Mouse (Mus musculus): ENCODE data around the gene Dhfr. TPM values are rescaled to one million over a fixed set of nuclear protein-coding genes. Genes with fewer than 3 reads are reported as not detected.
"Not testable (repeated sequence)": the region's sequence is repeated elsewhere in the genome, so short reads cannot be mapped to it uniquely, and the experiment has no call there.

Dhfr gene
- polyA plus RNA-seq, 1 experiment from 2014 or later: 24.6 TPM

- Histone ChIP-seq H3K27me3 (ENCODE audit: control insufficient read depth, insufficient read depth, low read length) (no peaks in the 10 kb centered on the region), H3K27ac (ENCODE audit: low read depth, low read length) (no peak overlapping the region), H3K36me3 (ENCODE audit: control insufficient read depth, insufficient read depth, low read length) (peaks cover 17% of the 10 kb centered on the region), H3K4me2 (replicated peaks; ENCODE audit: low read depth, low read length) (no peak overlapping the region), H3K9ac (ENCODE audit: low read depth, low read length) (no peak overlapping the region), H3K4me3 (ENCODE audit: low read length) (no peak overlapping the region), H3K9me3 (ENCODE audit: control insufficient read depth, low read length) (no peaks in the 10 kb centered on the region), H3K4me1 (ENCODE audit: control insufficient read depth, insufficient read depth, low read length) (peaks cover 20% of the 10 kb centered on the region; the same call in 1 of the 2 replicates)
- ATAC-seq (ENCODE audit: low FRiP score, low TSS enrichment): no peak
- WGBS: 65% methylated on average over 2 of the region's 2 CpGs
These were observed 3.1 kb downstream of the Dhfr start for GRCm38 (mm10) chr13:92357644-92358043.

GRCm38 (mm10) chr13:92361609-92362008 is 7.1 kb downstream of the Dhfr start:
- WGBS: 87% methylated on average over 2 of the region's 2 CpGs
- Histone ChIP-seq H3K9ac (ENCODE audit: low read depth, low read length) (no peak overlapping the region), H3K27ac (ENCODE audit: low read depth, low read length) (no peak overlapping the region), H3K27me3 (ENCODE audit: control insufficient read depth, insufficient read depth, low read length) (no peaks in the 10 kb centered on the region), H3K4me2 (replicated peaks; ENCODE audit: low read depth, low read length) (no peak overlapping the region), H3K36me3 (ENCODE audit: control insufficient read depth, insufficient read depth, low read length) (peaks cover 23% of the 10 kb centered on the region), H3K9me3 (ENCODE audit: control insufficient read depth, low read length) (no peaks in the 10 kb centered on the region), H3K4me3 (ENCODE audit: low read length) (no peak overlapping the region), H3K4me1 (ENCODE audit: control insufficient read depth, insufficient read depth, low read length) (peaks cover 7% of the 10 kb centered on the region; the same call in 1 of the 2 replicates)
- ATAC-seq (ENCODE audit: low FRiP score, low TSS enrichment): no peak

GRCm38 (mm10) chr13:92365312-92365711 is 10.8 kb downstream of the Dhfr start:
- no peak overlapping the region for H3K9ac ChIP-seq (ENCODE audit: low read depth, low read length)
- 80% methylated on average over 4 of the region's 4 CpGs for WGBS
- no peak overlapping the region for H3K27ac ChIP-seq (ENCODE audit: low read depth, low read length)
- 0 out of 2 replicates have a peak, but pooled peaks cover 3% of the 10 kb centered on the region for H3K9me3 ChIP-seq (ENCODE audit: control insufficient read depth, low read length)
- H3K4me3 ChIP-seq (ENCODE audit: low read length): no peak overlapping the region
- no peak overlapping the region for H3K4me2 ChIP-seq (replicated peaks; ENCODE audit: low read depth, low read length)
- H3K27me3 ChIP-seq (ENCODE audit: control insufficient read depth, insufficient read depth, low read length): no peaks in the 10 kb centered on the region
- ATAC-seq (ENCODE audit: low FRiP score, low TSS enrichment): no peak
- H3K36me3 ChIP-seq (ENCODE audit: control insufficient read depth, insufficient read depth, low read length): peaks cover 38% of the 10 kb centered on the region
- H3K4me1 ChIP-seq (ENCODE audit: control insufficient read depth, insufficient read depth, low read length): no peaks in the 10 kb centered on the region

- Histone ChIP-seq H3K9ac (ENCODE audit: low read depth, low read length) (no peak overlapping the region), H3K9me3 (ENCODE audit: control insufficient read depth, low read length) (0 out of 2 replicates have a peak, but pooled peaks cover 3% of the 10 kb centered on the region), H3K4me1 (ENCODE audit: control insufficient read depth, insufficient read depth, low read length) (no peaks in the 10 kb centered on the region), H3K4me2 (replicated peaks; ENCODE audit: low read depth, low read length) (no peak overlapping the region), H3K36me3 (ENCODE audit: control insufficient read depth, insufficient read depth, low read length) (peaks cover 32% of the 10 kb centered on the region), H3K27me3 (ENCODE audit: control insufficient read depth, insufficient read depth, low read length) (no peaks in the 10 kb centered on the region), H3K27ac (ENCODE audit: low read depth, low read length) (no peak overlapping the region), H3K4me3 (ENCODE audit: low read length) (no peak overlapping the region)
- 99% methylated on average over 3 of the region's 3 CpGs for WGBS
- no peak for ATAC-seq (ENCODE audit: low FRiP score, low TSS enrichment)
These were observed 16.3 kb downstream of the Dhfr start for GRCm38 (mm10) chr13:92370811-92371210.

GRCm38 (mm10) chr13:92371466-92371865 is 16.9 kb downstream of the Dhfr start:
- not testable (repeated sequence) for H3K9ac ChIP-seq (ENCODE audit: low read depth, low read length)

GRCm38 (mm10) chr13:92387367-92387766 is 32.8 kb downstream of the Dhfr start:
- no peak for ATAC-seq (ENCODE audit: low FRiP score, low TSS enrichment)
- H3K36me3 ChIP-seq (ENCODE audit: control insufficient read depth, insufficient read depth, low read length): peaks cover 11% of the 10 kb centered on the region; the same call in 1 of the 2 replicates
- no peaks in the 10 kb centered on the region for H3K9me3 ChIP-seq (ENCODE audit: control insufficient read depth, low read length)
- 90% methylated on average over 3 of the region's 3 CpGs for WGBS
- no peak overlapping the region for H3K27ac ChIP-seq (ENCODE audit: low read depth, low read length)
- no peaks in the 10 kb centered on the region for H3K27me3 ChIP-seq (ENCODE audit: control insufficient read depth, insufficient read depth, low read length)
- H3K4me1 ChIP-seq (ENCODE audit: control insufficient read depth, insufficient read depth, low read length): no peaks in the 10 kb centered on the region
- H3K4me3 ChIP-seq (ENCODE audit: low read length): no peak overlapping the region
- no peak overlapping the region for H3K4me2 ChIP-seq (replicated peaks; ENCODE audit: low read depth, low read length)
- H3K9ac ChIP-seq (ENCODE audit: low read depth, low read length): no peak overlapping the region

More at GRCm38 (mm10) chr13:92371466-92371865, 16.9 kb downstream of the Dhfr start:
- H3K9me3 ChIP-seq (ENCODE audit: control insufficient read depth, low read length); H3K27ac ChIP-seq (ENCODE audit: low read depth, low read length); ATAC-seq (ENCODE audit: low FRiP score, low TSS enrichment); H3K4me1 ChIP-seq (ENCODE audit: control insufficient read depth, insufficient read depth, low read length); H3K4me3 ChIP-seq (ENCODE audit: low read length); H3K4me2 ChIP-seq (replicated peaks; ENCODE audit: low read depth, low read length); H3K27me3 ChIP-seq (ENCODE audit: control insufficient read depth, insufficient read depth, low read length): not testable (repeated sequence)
- 97% methylated on average over 5 of the region's 6 CpGs for WGBS
- peaks cover 29% of the 10 kb centered on the region for H3K36me3 ChIP-seq (ENCODE audit: control insufficient read depth, insufficient read depth, low read length)

GRCm38 (mm10) chr13:92393047-92393661 is 38.6 kb downstream of the Dhfr start:
- H3K9ac ChIP-seq (ENCODE audit: low read depth, low read length): no peak overlapping the region
- no peak overlapping the region for H3K4me2 ChIP-seq (replicated peaks; ENCODE audit: low read depth, low read length)
- no peak for ATAC-seq (ENCODE audit: low FRiP score, low TSS enrichment)
- no peaks in the 10 kb centered on the region for H3K27me3 ChIP-seq (ENCODE audit: control insufficient read depth, insufficient read depth, low read length)
- no peak overlapping the region for H3K4me3 ChIP-seq (ENCODE audit: low read length)
- no peaks in the 10 kb centered on the region for H3K4me1 ChIP-seq (ENCODE audit: control insufficient read depth, insufficient read depth, low read length)
- no peak overlapping the region for H3K27ac ChIP-seq (ENCODE audit: low read depth, low read length)
- H3K9me3 ChIP-seq (ENCODE audit: control insufficient read depth, low read length): no peaks in the 10 kb centered on the region
- no peaks in the 10 kb centered on the region for H3K36me3 ChIP-seq (ENCODE audit: control insufficient read depth, insufficient read depth, low read length)
- 88% methylated on average over 12 of the region's 12 CpGs for WGBS

DNA sequence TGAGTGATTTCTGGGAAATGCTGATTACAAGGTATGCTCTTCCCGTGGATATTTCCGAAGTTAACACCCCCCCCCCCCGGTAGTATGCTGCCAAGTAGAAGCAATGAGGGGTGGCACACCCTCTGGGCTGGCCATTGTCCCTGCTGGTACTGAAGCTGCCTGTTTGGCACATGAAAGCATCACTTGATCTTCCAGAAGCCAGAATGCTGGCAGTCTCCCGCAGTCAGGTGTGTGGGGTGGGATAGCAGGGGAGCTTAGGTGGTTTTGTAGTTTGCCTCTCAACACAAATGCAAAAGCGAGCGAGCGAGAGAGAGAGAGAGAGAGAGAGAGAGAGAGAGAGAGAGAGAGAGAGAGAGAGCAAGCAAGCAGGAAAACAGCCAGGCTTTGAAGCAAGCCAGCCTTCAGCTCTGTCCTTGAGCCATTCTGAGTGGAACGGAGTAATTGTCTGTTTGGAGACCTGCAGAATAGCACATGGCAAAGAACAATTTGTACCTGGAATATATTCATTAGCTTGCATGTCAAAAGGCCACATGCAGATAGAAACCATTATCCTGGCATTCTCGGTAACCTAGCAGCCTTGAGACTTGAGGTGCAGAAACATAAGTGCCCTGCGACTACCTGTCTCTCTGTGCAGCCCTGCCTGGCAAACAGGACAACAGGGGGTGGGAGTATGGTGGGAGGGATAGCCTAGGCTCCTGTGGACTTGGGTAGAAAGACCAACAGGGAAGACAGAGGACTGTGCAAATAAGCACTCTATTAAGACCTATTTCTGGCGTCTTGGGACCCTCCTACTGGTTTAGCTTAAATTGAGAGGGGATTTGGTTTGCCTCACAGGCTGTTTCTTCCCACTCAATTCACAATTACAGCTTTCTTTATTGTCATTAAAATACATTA is 44.2 kb downstream of the Dhfr start:
- H3K27ac ChIP-seq (ENCODE audit: low read depth, low read length): no peak overlapping the region
- no peaks in the 10 kb centered on the region for H3K27me3 ChIP-seq (ENCODE audit: control insufficient read depth, insufficient read depth, low read length)
- no peaks in the 10 kb centered on the region for H3K36me3 ChIP-seq (ENCODE audit: control insufficient read depth, insufficient read depth, low read length)
- no peaks in the 10 kb centered on the region for H3K4me1 ChIP-seq (ENCODE audit: control insufficient read depth, insufficient read depth, low read length)
- no peak for ATAC-seq (ENCODE audit: low FRiP score, low TSS enrichment)
- H3K4me2 ChIP-seq (replicated peaks; ENCODE audit: low read depth, low read length): no peak overlapping the region
- no peak overlapping the region for H3K9ac ChIP-seq (ENCODE audit: low read depth, low read length)
- H3K9me3 ChIP-seq (ENCODE audit: control insufficient read depth, low read length): no peaks in the 10 kb centered on the region
- WGBS: 81% methylated on average over 11 of the region's 11 CpGs
- H3K4me3 ChIP-seq (ENCODE audit: low read length): no peak overlapping the region

DNA sequence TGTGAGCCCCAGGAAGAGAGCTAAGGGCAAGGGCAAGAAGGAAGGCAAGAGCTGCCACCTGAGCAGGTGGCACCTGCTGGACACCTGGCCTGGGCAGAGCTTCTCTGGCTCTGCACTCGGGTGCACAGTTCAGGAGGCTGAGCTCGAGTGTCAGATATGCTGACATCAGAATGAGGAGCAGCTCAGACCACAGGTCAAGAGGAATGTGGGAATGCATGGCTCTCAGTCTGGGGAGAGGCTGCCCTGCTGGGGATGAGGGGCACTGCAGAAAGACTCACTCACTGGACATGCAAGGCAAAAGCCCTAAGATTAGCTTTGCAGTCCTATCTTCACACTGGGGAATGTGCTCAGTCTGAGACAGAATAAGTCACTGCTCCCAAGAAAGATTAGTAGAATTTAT is 47.5 kb downstream of the Dhfr start:
- Histone ChIP-seq H3K36me3 (ENCODE audit: control insufficient read depth, insufficient read depth, low read length) (no peaks in the 10 kb centered on the region), H3K4me3 (ENCODE audit: low read length) (no peak overlapping the region), H3K9ac (ENCODE audit: low read depth, low read length) (no peak overlapping the region), H3K4me1 (ENCODE audit: control insufficient read depth, insufficient read depth, low read length) (no peaks in the 10 kb centered on the region), H3K4me2 (replicated peaks; ENCODE audit: low read depth, low read length) (no peak overlapping the region), H3K27me3 (ENCODE audit: control insufficient read depth, insufficient read depth, low read length) (no peaks in the 10 kb centered on the region), H3K9me3 (ENCODE audit: control insufficient read depth, low read length) (no peaks in the 10 kb centered on the region), H3K27ac (ENCODE audit: low read depth, low read length) (no peak overlapping the region)
- WGBS: 34% methylated on average over 2 of the region's 2 CpGs
- ATAC-seq (ENCODE audit: low FRiP score, low TSS enrichment): no peak; the same call in 1 of the 2 replicates

Data from kidney, embryonic 14.5 days (tissue).